In the genomic region with DNA sequence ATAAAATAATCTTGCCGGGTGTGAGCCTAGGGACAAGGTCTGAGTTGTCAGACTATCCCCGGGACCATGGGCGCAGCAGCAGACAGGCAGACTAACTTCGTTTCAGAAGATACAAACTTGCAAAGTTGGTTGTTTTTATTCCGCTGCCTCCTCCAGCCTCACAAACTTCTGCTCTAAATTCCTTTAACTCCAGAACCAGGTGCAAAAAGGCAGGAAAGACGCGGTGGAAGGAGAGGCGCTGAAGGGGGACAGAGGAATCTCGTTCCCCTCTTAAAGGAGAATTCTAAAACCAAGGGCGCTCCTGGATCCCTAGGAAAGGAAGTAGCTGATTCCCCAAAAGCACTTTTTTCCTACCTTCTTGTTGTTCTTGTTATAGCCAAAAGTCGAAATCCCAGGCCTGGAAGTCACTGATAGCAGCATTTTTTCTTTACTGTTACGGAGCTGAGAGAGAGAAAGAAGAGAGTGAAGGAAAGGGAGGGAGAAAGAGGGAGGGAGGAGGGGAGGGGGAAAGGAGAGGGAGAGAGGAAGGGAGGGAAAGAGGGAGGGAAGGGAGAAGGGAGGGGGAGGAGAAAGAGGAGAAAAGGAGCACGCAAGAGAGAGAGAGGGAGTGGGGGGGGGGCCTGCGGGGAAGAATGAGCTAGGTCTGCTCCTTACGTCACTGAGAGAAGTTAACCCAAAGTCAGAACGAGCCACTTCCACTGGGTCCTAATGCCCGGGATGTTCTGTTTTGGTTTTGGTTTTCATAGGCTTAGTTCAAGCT, we compare ENCODE assay signal across 1 mouse cellular context.
TF ChIP-seq lines count a peak whose summit lies in the region.

No protein-coding gene starts in this region.

TF ChIP-seq in MEL, 35 proteins besides CTCF, POLR2A, EP300 and RAD21:
- TF ChIP-seq BHLHE40 (IDR thresholded peaks at IDR 0.05; ENCODE audit: borderline replicate concordance, low read depth, low read length): peak; percentile 49
- peak; percentile 99 for TF ChIP-seq SIN3A (IDR thresholded peaks at IDR 0.05; ENCODE audit: low read length)
- TF ChIP-seq MYC (IDR thresholded peaks at IDR 0.05; ENCODE audit: low read depth, low read length): no peak
- peak; percentile 51; the same call in 1 of the 2 replicates for TF ChIP-seq TCF12 (IDR thresholded peaks at IDR 0.05; ENCODE audit: low read depth, low read length)
- peak; percentile 83 for TF ChIP-seq ETS1 (IDR thresholded peaks at IDR 0.05; ENCODE audit: low read depth, low read length)
- 0 out of 2 replicates have a peak, but pooled peaks have one; percentile 4 for TF ChIP-seq NELFE (IDR thresholded peaks at IDR 0.05; ENCODE audit: low read depth, low read length)
- TF ChIP-seq MYB (IDR thresholded peaks at IDR 0.05; ENCODE audit: low read depth, low read length): no peak
- TF ChIP-seq POLR2AphosphoS2 (IDR thresholded peaks at IDR 0.05; ENCODE audit: low read length): no peak
- no peak for TF ChIP-seq USF1 (IDR thresholded peaks at IDR 0.05; ENCODE audit: low read depth, low read length)
- 0 out of 2 replicates have a peak, but pooled peaks have one; percentile 73 for TF ChIP-seq CHD1 (IDR thresholded peaks at IDR 0.05; ENCODE audit: low read depth, low read length)
- TF ChIP-seq E2F4 (IDR thresholded peaks at IDR 0.05; ENCODE audit: borderline replicate concordance, low read depth, low read length): no peak
- no peak for TF ChIP-seq USF2 (IDR thresholded peaks at IDR 0.05; ENCODE audit: borderline replicate concordance in 1 of 2, insufficient read depth in 1 of 2, low read depth in 1 of 2, low read length in 2 of 2)
- peak; percentile 50 for TF ChIP-seq KAT2A (conservative IDR thresholded peaks at IDR 0.05; ENCODE audit: low read depth, low read length)
- TF ChIP-seq RCOR1 (IDR thresholded peaks at IDR 0.05; ENCODE audit: low read depth, low read length): peak; percentile 64; the same call in 1 of the 2 replicates
- no peak for TF ChIP-seq JUND (IDR thresholded peaks at IDR 0.05; ENCODE audit: low read depth, low read length)
- TF ChIP-seq TBP (IDR thresholded peaks at IDR 0.05; ENCODE audit: low read depth, low read length): peak; percentile 65
- no peak for TF ChIP-seq POLR2AphosphoS5 (IDR thresholded peaks at IDR 0.05; ENCODE audit: borderline replicate concordance, low read depth, low read length)
- TF ChIP-seq MAX (IDR thresholded peaks at IDR 0.05; ENCODE audit: low read length): peak; percentile 48; the same call in 1 of the 2 replicates
- TF ChIP-seq TAL1 (IDR thresholded peaks at IDR 0.05; ENCODE audit: low read length): no peak
- TF ChIP-seq GABPA (IDR thresholded peaks at IDR 0.05; ENCODE audit: low read depth, low read length): no peak; the same call in 1 of the 2 replicates
- no peak for TF ChIP-seq CHD2 (IDR thresholded peaks at IDR 0.05; ENCODE audit: low read length)
- no peak for TF ChIP-seq ZMIZ1 (IDR thresholded peaks at IDR 0.05; ENCODE audit: low read depth, low read length)
- peak; percentile 13; the same call in 1 of the 2 replicates for TF ChIP-seq SMC3 (IDR thresholded peaks at IDR 0.05; ENCODE audit: low read depth, low read length)
- TF ChIP-seq NRF1 (IDR thresholded peaks at IDR 0.05; ENCODE audit: insufficient read depth, low read depth, low read length, poor library complexity, severe bottlenecking): no peak
- TF ChIP-seq MAFK (IDR thresholded peaks at IDR 0.05; ENCODE audit: borderline replicate concordance, low read depth, low read length): no peak
- TF ChIP-seq ZC3H11A (IDR thresholded peaks at IDR 0.05; ENCODE audit: low read depth, low read length): no peak
- TF ChIP-seq MXI1 (IDR thresholded peaks at IDR 0.05; ENCODE audit: low read depth, low read length): peak; percentile 76
- TF ChIP-seq GATA1 (IDR thresholded peaks at IDR 0.05; ENCODE audit: low read depth, low read length): no peak
- peak; percentile 98 for TF ChIP-seq MAZ (IDR thresholded peaks at IDR 0.05; ENCODE audit: low read depth, low read length)
- no peak for TF ChIP-seq UBTF (IDR thresholded peaks at IDR 0.05; ENCODE audit: borderline replicate concordance, insufficient read depth, low read depth, low read length)
- TF ChIP-seq ZNF384 (IDR thresholded peaks at IDR 0.05; ENCODE audit: low read depth, low read length): peak; percentile 75
- TF ChIP-seq MEF2A (IDR thresholded peaks at IDR 0.05; ENCODE audit: extremely low read depth, insufficient replicate concordance, low read depth, low read length, poor library complexity, severe bottlenecking): no peak
- TF ChIP-seq ZKSCAN1 (IDR thresholded peaks at IDR 0.05; ENCODE audit: low read depth, low read length): no peak
- TF ChIP-seq ELF1 (IDR thresholded peaks at IDR 0.05; ENCODE audit: low read depth, low read length): peak; percentile 57; the same call in 1 of the 2 replicates
- peak; percentile 79 for TF ChIP-seq HCFC1 (IDR thresholded peaks at IDR 0.05; ENCODE audit: low read depth, low read length)
